ENCODE assay signal across 9 mouse cellular contexts in genomic region chr13:83607883-83608581, GRCm38 (mm10).
DNase-seq lines count a peak whose midpoint lies in the region; ATAC-seq and TF ChIP-seq lines count a peak whose summit lies in the region.
"Had no signal": no experiment of that assay in that cellular context is flagged by ENCODE, and none has a peak within 500 bp of the region (broad histone marks: within the 10 kb centered on the region; RNA-seq: fewer than 3 reads in every experiment).

No protein-coding gene starts in this region.

- no peak overlapping the region for H3K27ac ChIP-seq in lung, embryonic 14.5 days (ENCODE audit: low read depth)
- H3K27ac ChIP-seq in intestine, embryonic 16.5 days (ENCODE audit: low read length): no peak overlapping the region

- no peak for ATAC-seq in CD4-positive, CD25-positive, alpha-beta regulatory T cell, adult 4 months
- peak; percentile 44; the same call in 1 of the 2 replicates for ATAC-seq in lung, embryonic 14.5 days (ENCODE audit: insufficient read depth)
- ATAC-seq in intestine, embryonic 16.5 days: peak; percentile 95

- H3K4me1 ChIP-seq in lung, embryonic 14.5 days (ENCODE audit: insufficient read depth): peaks cover 12% of the 10 kb centered on the region; the same call in 1 of the 2 replicates
- H3K4me1 ChIP-seq in intestine, embryonic 16.5 days (ENCODE audit: control insufficient read depth, insufficient read depth, low read length): peaks cover 6% of the 10 kb centered on the region

- no peaks in the 10 kb centered on the region for H3K9me3 ChIP-seq in lung, embryonic 14.5 days (ENCODE audit: low read depth, low read length)
- no peaks in the 10 kb centered on the region for H3K9me3 ChIP-seq in intestine, embryonic 16.5 days (ENCODE audit: control insufficient read depth, low read length)
- H3K9me3 ChIP-seq: liver, embryonic 13.5 days had no signal

- peak; percentile 5 for DNase-seq in CD4-positive, CD25-positive, alpha-beta regulatory T cell, adult 2 months (ENCODE audit: low read depth, low spot score)
- peak; percentile 76 for DNase-seq in lung, embryonic 14.5 days
- DNase-seq in lung, postnatal 14 days: no peak
- peak; percentile 48 for DNase-seq in skeletal muscle tissue, adult 2 months (ENCODE audit: low read depth, low spot score)
- no peak for DNase-seq in ovary, postnatal 36 days (ENCODE audit: low spot score)
- no peak for DNase-seq in thymus, postnatal 36 days
- DNase-seq: liver, embryonic 13.5 days had no signal

- no peak overlapping the region for H3K4me2 ChIP-seq in lung, embryonic 14.5 days
- H3K4me2 ChIP-seq in intestine, embryonic 16.5 days (ENCODE audit: low read depth, low read length): no peak overlapping the region
- H3K4me2 ChIP-seq: liver, embryonic 13.5 days had no signal

- no peak overlapping the region for H3K4me3 ChIP-seq in lung, embryonic 14.5 days (ENCODE audit: low read depth, low read length)
- H3K4me3 ChIP-seq in intestine, embryonic 16.5 days (ENCODE audit: low read length): no peak overlapping the region
- H3K4me3 ChIP-seq: liver, embryonic 13.5 days had no signal

- H3K36me3 ChIP-seq in lung, embryonic 14.5 days (ENCODE audit: insufficient read depth): no peaks in the 10 kb centered on the region
- H3K36me3 ChIP-seq in intestine, embryonic 16.5 days (ENCODE audit: control insufficient read depth, insufficient read depth, low read length): no peaks in the 10 kb centered on the region
- H3K36me3 ChIP-seq: liver, embryonic 13.5 days had no signal

- TF ChIP-seq CTCF in lung, embryonic 14.5 days (IDR thresholded peaks at IDR 0.05; ENCODE audit: low read depth): no peak

- no peak overlapping the region for H3K9ac ChIP-seq in lung, embryonic 14.5 days
- H3K9ac ChIP-seq in intestine, embryonic 16.5 days (ENCODE audit: low read depth, low read length): no peak overlapping the region
- H3K9ac ChIP-seq: liver, embryonic 13.5 days had no signal

- H3K27me3 ChIP-seq in lung, embryonic 14.5 days (ENCODE audit: insufficient read depth, low read length): no peaks in the 10 kb centered on the region
- H3K27me3 ChIP-seq in intestine, embryonic 16.5 days (replicated peaks; ENCODE audit: control insufficient read depth, insufficient read depth, low read length): no peaks in the 10 kb centered on the region
- H3K27me3 ChIP-seq: liver, embryonic 13.5 days had no signal

- WGBS in lung, embryonic 14.5 days: 17% methylated on average over 4 of the region's 4 CpGs
- 13% methylated on average over 4 of the region's 4 CpGs for whole genome bisulfite sequencing in intestine, embryonic 16.5 days

Comparison
In these comparisons a context has a peak if more than half of its experiments do, and no peak if none do; other contexts are left out.
1. DNase-seq: peak in CD4-positive, CD25-positive, alpha-beta regulatory T cell, adult 2 months (single experiment), lung, embryonic 14.5 days (single experiment) and skeletal muscle tissue, adult 2 months (single experiment); none in lung, postnatal 14 days (single experiment), ovary, postnatal 36 days (single experiment) and thymus, postnatal 36 days (0 of 2).